Mouse (Mus musculus) liver, embryonic 14.5 days (tissue): Measurements from ENCODE around the gene Trp73. TPM values are rescaled to one million over a fixed set of nuclear protein-coding genes. Genes with fewer than 3 reads are reported as not detected.

ENCODE experiments used
- ATAC-seq: fragments of 200-750 bp; cut with Nextera tagmentation; 2 replicates; pipeline ENCODE4 v1.8.0; 2017; ENCODE audit warnings: moderate number of reproducible peaks, mild to moderate bottlenecking, moderate library complexity; ENCODE audit not compliant: insufficient read depth
- DNase-seq, 3 experiments: peaks; one replicate each; pipeline ENCODE4 v3.0.0-alpha.2; 2012 to 2013; ENCODE audit warnings: low read depth in 3 of 3, low spot score in 3 of 3
- H3K27ac ChIP-seq: fragments of 300-500 bp; sonication (generic); 2 replicates; pipeline ENCODE4 v1.5.1; 2014; ENCODE audit warnings: moderate library complexity, mild to moderate bottlenecking, control low read depth, inconsistent platforms
- H3K27me3 ChIP-seq: fragments of 300-500 bp; sonication (generic); 2 replicates; pipeline ENCODE4 v1.6.1; 2014; ENCODE audit warnings: mild to moderate bottlenecking, low read length, moderate library complexity; ENCODE audit not compliant: control insufficient read depth, insufficient read depth
- H3K36me3 ChIP-seq: fragments of 300-500 bp; sonication (generic); replicated peaks from 2 replicates; pipeline ENCODE4 v1.6.1; 2014; ENCODE audit warnings: low read depth; ENCODE audit not compliant: control insufficient read depth, insufficient read depth
- H3K4me1 ChIP-seq, 2 experiments: fragments of 200-500 bp in 1 of 2; fragments of 300-500 bp in 1 of 2; sonication (generic) in 1 of 2; replicated peaks; 2 replicates each; pipeline ENCODE4 v1.6.1; 2012 to 2014; ENCODE audit warnings: antibody characterized with exemption in 1 of 2, inconsistent platforms in 1 of 2, low read length in 1 of 2; ENCODE audit not compliant: control insufficient read depth in 2 of 2, insufficient read depth in 2 of 2
- H3K4me2 ChIP-seq: fragments of 300-500 bp; sonication (generic); 2 replicates; pipeline ENCODE4 v1.6.1; 2014; ENCODE audit warnings: low read depth, mild to moderate bottlenecking, control low read depth, moderate library complexity
- H3K4me3 ChIP-seq, 2 experiments: fragments of 200-500 bp in 1 of 2; fragments of 300-500 bp in 1 of 2; sonication (generic) in 1 of 2; 2 replicates each; pipeline ENCODE4 v1.5.1; 2012 to 2014; ENCODE audit warnings: low read depth in 2 of 2, low read length in 2 of 2, mild to moderate bottlenecking in 2 of 2, control low read depth in 1 of 2, inconsistent platforms in 1 of 2, moderate library complexity in 1 of 2; ENCODE audit not compliant: insufficient read depth in 1 of 2
- H3K9ac ChIP-seq: fragments of 300-500 bp; sonication (generic); replicated peaks from 2 replicates; pipeline ENCODE4 v1.6.1; 2014; ENCODE audit warnings: mild to moderate bottlenecking, control low read depth, moderate library complexity
- H3K9me3 ChIP-seq: fragments of 300-500 bp; sonication (generic); 2 replicates; pipeline ENCODE4 v1.6.1; 2016; ENCODE audit warnings: low read length, mixed read lengths; ENCODE audit not compliant: control insufficient read depth
- CTCF ChIP-seq: IDR thresholded peaks from 2 replicates; pipeline ENCODE4 v1.5.1; 2016; ENCODE audit warnings: antibody characterized with exemption, low read depth, control low read depth
- EP300 ChIP-seq: IDR thresholded peaks from 2 replicates; pipeline ENCODE4 v1.6.1; 2016; ENCODE audit warnings: antibody characterized with exemption, low read depth
- WGBS: fragments of 180-500 bp; shearing (Covaris S2); extraction: QIAGEN DNeasy Blood & Tissue Kit; methylation state at CpG from one replicate; pipeline ENCODE4 v1.1.7; 2014; ENCODE audit not compliant: insufficient replicate concordance; 5-methylcytosine and 5-hydroxymethylcytosine counted together
- polyA plus RNA-seq, 2 experiments: library from polyadenylated mRNA; depleted of rRNA in 1 of 2; stranded (reverse) in 1 of 2; unstranded in 1 of 2; fragments of >200 nt; fragmentation: Nextera tagmentation in 1 of 2; extraction: Ambion mirVana in 1 of 2; gene quantifications; 2 replicates each; pipeline versions ENCODE4 v1.2.1 to v1.2.3; 2012 to 2014

Trp73 gene
- polyA plus RNA-seq, 2 experiments, result 0.01 to 0.06 TPM

DNA sequence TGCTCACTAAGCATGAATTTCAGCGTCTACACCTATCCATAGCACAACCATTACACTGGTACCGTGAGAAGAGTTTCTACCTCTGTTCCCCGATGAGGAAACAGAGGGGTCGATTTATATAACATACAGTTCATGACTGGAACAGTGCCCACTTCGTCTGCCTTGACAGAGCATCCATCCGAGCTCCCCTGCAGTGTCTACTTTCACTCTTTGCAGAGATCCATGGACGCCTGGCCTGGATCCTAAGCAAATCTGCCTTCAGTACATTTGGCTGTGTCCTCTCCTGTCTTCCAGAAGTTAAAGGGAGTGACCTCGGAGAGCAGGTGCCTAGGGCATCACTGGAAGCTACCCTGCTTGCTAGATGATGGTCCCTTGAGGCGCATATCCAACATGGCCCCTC, 20.8 kb downstream of the Trp73 start:
- Histone ChIP-seq H3K4me1 (peaks cover 45 to 58% of the 10 kb centered on the region in 2 experiments), H3K36me3 (no peaks in the 10 kb centered on the region), H3K4me3 (no peak overlapping the region), H3K9ac (no peak overlapping the region), H3K9me3 (no peaks in the 10 kb centered on the region), H3K27ac (peak overlapping the region; percentile 24; the same call in 1 of the 2 replicates), H3K4me2 (peak overlapping the region; percentile 14), H3K27me3 (no peaks in the 10 kb centered on the region)
- no peak for TF ChIP-seq EP300
- no peak for TF ChIP-seq CTCF
- WGBS, result 65% methylated on average over 9 of the region's 9 CpGs
- no peak for DNase-seq
- ATAC-seq, result no peak

DNA sequence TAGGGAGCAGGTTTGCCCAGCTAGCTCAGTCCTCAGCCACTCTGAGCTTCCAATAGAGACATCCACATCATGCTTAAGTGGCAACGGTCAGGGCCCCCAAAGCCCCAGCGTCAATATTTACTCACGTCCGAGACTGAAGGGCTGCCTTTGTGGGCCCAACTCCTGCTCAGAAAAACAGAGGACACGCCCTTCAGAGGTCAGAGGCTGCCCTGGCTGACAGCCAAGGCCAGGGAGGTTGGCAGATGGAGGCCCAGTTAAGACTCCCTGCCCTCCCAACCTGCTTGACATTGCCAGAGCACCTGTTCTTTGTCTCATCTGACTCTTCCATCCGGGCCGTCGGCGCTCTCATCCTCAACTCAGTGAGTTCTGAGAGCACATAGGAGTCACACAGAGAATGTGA, 21.2 kb downstream of the Trp73 start:
- no peak for ATAC-seq
- peak; percentile 46 to 55 (median 47) for DNase-seq

DNA sequence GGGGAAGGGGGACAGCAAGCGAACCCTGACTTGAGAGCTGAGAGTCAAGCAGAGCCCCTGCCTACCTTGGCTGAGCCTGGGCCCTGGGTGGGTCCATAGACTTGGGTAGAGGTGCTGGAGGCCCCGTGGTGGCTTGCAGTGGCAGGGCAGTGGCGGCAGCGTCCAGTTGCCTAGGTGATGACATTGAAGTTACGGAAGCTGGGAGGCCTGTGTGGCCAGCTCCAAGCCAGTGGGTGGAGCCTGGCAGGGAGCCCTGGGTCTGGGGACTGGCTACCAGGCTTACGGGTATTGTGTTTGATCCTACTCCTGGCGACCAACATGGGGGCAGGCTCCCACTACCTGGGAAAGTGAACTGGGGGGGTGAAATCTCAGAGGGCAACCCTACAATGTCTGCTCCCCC, 23.6 kb downstream of the Trp73 start:
- H3K27me3 ChIP-seq, result no peaks in the 10 kb centered on the region
- no peak for DNase-seq
- no peaks in the 10 kb centered on the region for H3K9me3 ChIP-seq
- peaks cover 34 to 40% of the 10 kb centered on the region in 2 experiments for H3K4me1 ChIP-seq
- H3K4me3 ChIP-seq, result no peak overlapping the region
- TF ChIP-seq CTCF (no peak), EP300 (no peak)
- no peak overlapping the region for H3K9ac ChIP-seq
- H3K36me3 ChIP-seq, result no peaks in the 10 kb centered on the region
- no peak for ATAC-seq
- 52% methylated on average over 7 of the region's 7 CpGs for WGBS
- no peak overlapping the region for H3K27ac ChIP-seq
- H3K4me2 ChIP-seq, result no peak overlapping the region

More for the DNA sequence above, 21.2 kb downstream of the Trp73 start:
- WGBS, result 47% methylated on average over 9 of the region's 9 CpGs
- H3K9ac ChIP-seq, result peak overlapping the region; percentile 37
- TF ChIP-seq CTCF (no peak), EP300 (0 out of 2 replicates have a peak, but pooled peaks have one; percentile 26)
- H3K4me1 ChIP-seq, result peaks cover 45 to 58% of the 10 kb centered on the region in 2 experiments
- peak overlapping the region; percentile 43 for H3K27ac ChIP-seq
- H3K4me2 ChIP-seq, result peak overlapping the region; percentile 14
- H3K4me3 ChIP-seq, result no peak overlapping the region
- no peaks in the 10 kb centered on the region for H3K27me3 ChIP-seq
- H3K36me3 ChIP-seq, result no peaks in the 10 kb centered on the region
- H3K9me3 ChIP-seq, result no peaks in the 10 kb centered on the region

DNA sequence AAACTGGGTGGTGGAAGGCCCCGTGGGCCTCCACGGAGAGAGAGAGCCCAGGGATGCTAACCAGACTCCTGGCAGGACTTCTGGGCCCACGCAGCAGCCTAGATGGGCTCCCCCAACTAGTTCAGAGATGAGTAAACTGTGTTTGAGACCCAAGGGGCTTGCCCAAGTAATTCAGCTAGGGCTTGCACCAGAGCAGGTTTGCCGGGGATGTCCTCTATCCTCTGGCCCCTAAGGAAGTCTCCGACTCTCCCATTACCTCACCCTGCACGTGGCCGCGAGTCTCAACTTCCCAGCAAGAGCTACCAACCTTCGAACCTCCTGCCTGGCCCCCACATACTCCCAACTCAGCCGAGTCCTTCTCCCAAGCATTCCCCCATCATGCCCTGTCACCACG, 30.2 kb downstream of the Trp73 start:
- Histone ChIP-seq H3K4me2 (no peak overlapping the region), H3K36me3 (no peaks in the 10 kb centered on the region), H3K9me3 (no peaks in the 10 kb centered on the region), H3K9ac (no peak overlapping the region), H3K4me3 (no peak overlapping the region), H3K27me3 (no peaks in the 10 kb centered on the region), H3K27ac (no peak overlapping the region), H3K4me1 (peaks cover 0 to 4% of the 10 kb centered on the region in 2 experiments; a peak in 1 of 4 replicates)
- no peak for DNase-seq
- ATAC-seq, result no peak
- WGBS, result 68% methylated on average over 11 of the region's 11 CpGs
- no peak for TF ChIP-seq EP300
- no peak for TF ChIP-seq CTCF

DNA sequence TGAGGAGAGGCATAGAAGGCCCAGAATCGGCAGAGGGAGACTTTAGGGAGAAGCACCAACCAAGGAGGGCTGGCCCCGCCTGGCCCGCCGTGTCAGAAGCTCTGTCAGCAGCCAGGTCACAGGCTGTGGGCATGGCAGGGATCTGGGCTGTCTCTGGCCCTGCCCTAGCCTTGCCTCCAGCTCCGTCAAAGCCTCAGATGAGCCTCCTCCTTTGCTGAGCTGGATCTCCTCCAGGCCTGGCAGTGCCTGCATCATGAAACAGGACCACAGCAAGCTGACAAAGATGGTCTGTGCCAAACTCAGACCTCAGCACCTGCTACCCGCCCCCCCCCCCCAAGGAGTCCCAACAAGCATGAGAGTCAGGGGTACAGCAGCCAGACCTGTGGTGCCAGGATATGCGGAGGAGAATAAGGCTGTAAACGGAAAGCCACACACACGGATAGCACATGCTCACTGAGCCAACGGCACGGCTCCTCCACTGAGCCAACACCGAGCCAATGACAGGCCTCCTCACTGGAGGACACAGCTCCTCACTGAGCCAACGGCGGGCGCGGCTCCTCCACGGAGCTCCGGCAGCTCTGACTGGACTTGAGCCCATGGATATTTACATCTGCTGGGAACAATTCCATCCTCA, 30.7 kb downstream of the Trp73 start:
- no peak overlapping the region for H3K4me3 ChIP-seq
- H3K4me2 ChIP-seq, result no peak overlapping the region
- H3K27ac ChIP-seq, result no peak overlapping the region
- WGBS, result 46% methylated on average over 18 of the region's 18 CpGs
- H3K36me3 ChIP-seq, result no peaks in the 10 kb centered on the region
- DNase-seq, result no peak
- H3K9ac ChIP-seq, result no peak overlapping the region
- no peak for TF ChIP-seq CTCF
- no peak for TF ChIP-seq EP300
- no peak for ATAC-seq
- H3K4me1 ChIP-seq, result peaks cover 0 to 4% of the 10 kb centered on the region in 2 experiments; a peak in 1 of 4 replicates
- H3K27me3 ChIP-seq, result no peaks in the 10 kb centered on the region
- H3K9me3 ChIP-seq, result no peaks in the 10 kb centered on the region
